Mouse (Mus musculus): ENCODE results near the gene Nt5m.

DNA sequence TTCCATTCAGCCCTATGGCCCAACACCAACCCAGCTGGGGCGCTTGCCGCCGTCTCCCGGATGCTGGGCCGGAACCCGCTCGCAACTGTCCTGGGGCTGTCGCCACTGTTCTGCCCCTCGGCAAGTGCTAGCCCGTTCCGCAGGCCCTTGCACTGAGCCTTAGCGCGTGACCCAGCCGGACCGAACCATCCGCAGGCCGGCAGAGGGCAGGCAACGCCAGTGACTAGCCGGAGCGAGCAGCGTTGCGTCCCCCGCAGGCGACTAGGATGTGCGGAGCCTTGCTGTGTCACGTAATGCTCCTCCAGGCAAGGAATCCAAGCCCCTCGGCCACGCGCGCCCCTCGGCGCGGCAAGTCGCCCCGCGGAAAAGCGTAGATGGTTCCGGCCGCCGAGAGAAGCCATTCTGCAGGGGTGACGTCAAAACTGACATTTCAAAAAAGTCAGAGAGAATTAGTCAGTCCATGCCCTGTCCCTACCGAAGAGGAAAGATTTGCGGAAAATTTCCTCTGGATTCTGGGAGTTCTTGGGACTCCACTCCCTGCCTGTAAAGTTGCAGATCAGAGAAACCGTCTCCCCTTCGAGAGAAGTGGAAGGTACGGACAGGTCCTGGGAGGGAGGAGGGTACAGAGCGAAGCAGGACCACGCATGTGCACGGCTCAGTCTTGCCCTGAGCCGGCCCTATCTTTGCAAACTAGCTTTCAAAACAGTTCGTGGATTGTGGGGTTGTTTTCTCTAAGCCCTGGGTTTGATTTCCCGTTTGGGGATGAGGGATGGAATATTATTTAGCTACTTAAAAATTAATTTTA is 29.4 kb upstream of the Nt5m start, which contains the start of gene Flcn:
- TF ChIP-seq GATA1 (IDR thresholded peaks at IDR 0.05; ENCODE audit: low read length), result no peak
- TF ChIP-seq TAL1 (IDR thresholded peaks at IDR 0.05; ENCODE audit: low read length), result no peak
